Mouse (Mus musculus) liver, adult 2 months (tissue): ENCODE measurements at regions not wholly inside any gene's neighbourhood (a gene's known extent, or its start where the extent isn't known, plus 50 kb on each side); places are given as distances from the start of the nearest gene placed in this dataset.
A peak's percentile ranks its signal among the peaks of the same experiment; 100 is the strongest.

Source experiments
- CTCF ChIP-seq: fragments of 200-500 bp; IDR thresholded peaks from 2 replicates; pipeline ENCODE4 v1.5.1; 2011; ENCODE audit warnings: low read depth, low read length, control low read depth
- POLR2A ChIP-seq: fragments of 200-500 bp; IDR thresholded peaks from 2 replicates; pipeline ENCODE4 v1.6.1; 2011; ENCODE audit warnings: low read length, control low read depth; ENCODE audit not compliant: insufficient read depth; ENCODE audit errors: extremely low read depth

- no peak for TF ChIP-seq POLR2A
- peak; percentile 96 for TF ChIP-seq CTCF
These were observed 109.4 kb upstream of the Rad23b start for GRCm38 (mm10) chr4:55240450-55240849.
